Mouse (Mus musculus) lung, adult 10 weeks (tissue): ENCODE data around the gene Arvcf. TPM values are rescaled to one million over a fixed set of nuclear protein-coding genes. Genes with fewer than 3 reads are reported as not detected.

Experiments
- polyA plus RNA-seq: library from polyadenylated mRNA; stranded (reverse); fragments of 350-450 nt; fragmentation: Illumina TruSeq; extraction: RNeasy Lipid Tissue Mini Kit (QIAGEN cat#74804); gene quantifications from one replicate; pipeline ENCODE4 v1.2.3, GENCODE M21; 2014; ENCODE audit warnings: low read depth, low replicate concordance; ENCODE audit not compliant: insufficient read depth

The Arvcf gene
- polyA plus RNA-seq: 18.9 TPM

GRCm38 (mm10) chr16:18347931-18348600, at the start of gene Arvcf, which contains the start of gene Tango2:
Arvcf (plus strand) TSS chr16:18348182.
Tango2 (minus strand) TSS chr16:18348103.

DNA sequence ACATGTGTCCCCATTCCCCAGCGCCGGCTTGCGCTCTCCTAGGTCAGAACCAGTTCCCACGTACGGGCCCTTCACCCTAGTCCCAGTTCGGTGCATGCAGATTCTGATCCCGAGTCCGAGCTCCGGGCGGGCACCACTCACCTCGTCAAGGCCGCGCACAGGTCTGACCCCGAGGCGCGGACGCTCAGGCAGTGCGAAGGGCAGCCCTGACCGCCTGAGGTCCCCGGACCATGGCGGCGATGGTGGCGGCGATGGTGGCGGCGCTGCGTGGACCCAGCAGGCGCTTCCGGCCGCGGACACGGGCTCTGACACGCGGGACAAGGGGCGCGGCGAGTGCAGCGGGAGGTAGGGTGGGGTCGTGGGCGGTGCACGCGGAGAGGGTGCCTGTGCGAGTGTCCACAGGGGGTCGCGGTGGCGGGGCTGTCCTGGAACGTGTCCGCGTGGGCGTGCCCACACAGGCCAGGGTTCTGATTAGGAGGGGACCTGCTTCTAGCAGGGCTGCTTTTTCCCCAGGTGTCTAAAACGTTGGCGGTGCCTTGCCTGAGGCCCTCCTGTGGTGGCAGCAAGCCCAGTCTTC, 78.3 kb downstream of the Arvcf start, which contains the start of gene Txnrd2:
TSS of gene Txnrd2 (plus strand) at position 170 of the 577 bp plus-strand sequence.

GRCm38 (mm10) chr16:18426802-18427280, 78.9 kb downstream of the Arvcf start, which contains the start of gene Comt:
Comt (minus strand) TSS chr16:18426852.

Other genes with a start within 250 kb of the Arvcf start
- gene Rtn4r, start 220.5 kb upstream of the Arvcf start, polyA plus RNA-seq: 0.23 TPM
- gene Ccdc188, start 130.3 kb upstream of the Arvcf start, polyA plus RNA-seq: not detected
- gene Zdhhc8, start 113.0 kb upstream of the Arvcf start, polyA plus RNA-seq: 11.5 TPM
- gene Trmt2a, start 99.5 kb upstream of the Arvcf start, polyA plus RNA-seq: 42.5 TPM
- 70.7 TPM for gene Ranbp1, start 99.5 kb upstream of the Arvcf start, polyA plus RNA-seq
- not detected for gene Gm49776, start 89.9 kb upstream of the Arvcf start, polyA plus RNA-seq
- 11.6 TPM for gene Dgcr8, start 58.9 kb upstream of the Arvcf start, polyA plus RNA-seq
- gene Tango2, start 79 bp upstream of the Arvcf start, polyA plus RNA-seq: 25.2 TPM
- 13.1 TPM for gene Txnrd2, start 78.2 kb downstream of the Arvcf start, polyA plus RNA-seq
- gene Comt, start 78.7 kb downstream of the Arvcf start, polyA plus RNA-seq: 79.8 TPM
- gene Gnb1l, start 150.5 kb downstream of the Arvcf start, polyA plus RNA-seq: 3.4 TPM
- gene Rtl10, start 150.7 kb downstream of the Arvcf start, polyA plus RNA-seq: 1.3 TPM
- gene Tbx1, start 242.5 kb downstream of the Arvcf start, polyA plus RNA-seq: 5.0 TPM